Mouse (Mus musculus) G1E (cell line): ENCODE data around the gene Dnajc16. TPM values are rescaled to one million over a fixed set of nuclear protein-coding genes. Genes with fewer than 3 reads are reported as not detected.
A peak's percentile ranks its signal among the peaks of the same experiment; 100 is the strongest.

Source experiments
- ATAC-seq: 2 replicates; pipeline ENCODE4 v1.8.0; 2016; ENCODE audit warnings: mild to moderate bottlenecking; ENCODE audit not compliant: insufficient number of reproducible peaks, poor library complexity, low FRiP score, severe bottlenecking; ENCODE audit errors: extremely low read depth
- DNase-seq: peaks from one replicate; pipeline ENCODE4 v3.0.0; 2012; ENCODE audit warnings: low spot score
- H3K27me3 ChIP-seq: 2 replicates; pipeline ENCODE4 v1.6.1; 2012; ENCODE audit warnings: mild to moderate bottlenecking, low read length, inconsistent platforms; ENCODE audit not compliant: insufficient read depth
- H3K36me3 ChIP-seq: replicated peaks from 2 replicates; pipeline ENCODE3; 2012; ENCODE audit warnings: mild to moderate bottlenecking, inconsistent platforms
- H3K4me1 ChIP-seq: 2 replicates; pipeline ENCODE4 v1.6.1; 2012; ENCODE audit warnings: low read depth, low read length, inconsistent platforms, mixed read lengths; ENCODE audit not compliant: insufficient read depth
- H3K4me3 ChIP-seq: 2 replicates; pipeline ENCODE4 v1.5.1; 2012; ENCODE audit warnings: low read depth, mild to moderate bottlenecking, inconsistent platforms, low read length, moderate library complexity, mixed read lengths
- H3K9me3 ChIP-seq: replicated peaks from 2 replicates; pipeline ENCODE4 v1.6.1; 2012; ENCODE audit warnings: inconsistent platforms
- CTCF ChIP-seq: IDR thresholded peaks from 2 replicates; pipeline ENCODE4 v1.5.1; 2012; ENCODE audit warnings: low read depth, low read length, inconsistent platforms, mixed read lengths
- GATA1 ChIP-seq: IDR thresholded peaks from 2 replicates; pipeline ENCODE4 v1.6.1; 2012; ENCODE audit warnings: borderline replicate concordance, low read length, inconsistent platforms, mixed read lengths
- GATA2 ChIP-seq: IDR thresholded peaks from 2 replicates; pipeline ENCODE4 v1.6.1; 2012; ENCODE audit warnings: low read depth, low read length, inconsistent platforms, borderline replicate concordance
- POLR2AphosphoS5 ChIP-seq: IDR thresholded peaks from 2 replicates; pipeline ENCODE4 v1.6.1; 2012; ENCODE audit warnings: low read depth, low read length, inconsistent platforms; ENCODE audit not compliant: insufficient replicate concordance
- TAL1 ChIP-seq: conservative IDR thresholded peaks from 2 replicates; pipeline ENCODE4 v1.6.1; 2012; ENCODE audit warnings: low read depth, low read length, inconsistent platforms, mixed read lengths
- polyA plus RNA-seq: library from polyadenylated mRNA; stranded (reverse); fragments of >175 nt; gene quantifications from 2 replicates; pipeline ENCODE4 v1.2.3, GENCODE M21; 2012
- total RNA-seq, 2 experiments: library from RNA; stranded (forward) in 1 of 2; stranded (reverse) in 1 of 2; fragments of 200-1000 nt in 1 of 2; fragments of >200 nt in 1 of 2; fragmentation: Nextera tagmentation in 1 of 2; gene quantifications; 2 replicates each; pipeline ENCODE4 v1.2.3; 2014 to 2017

Gene Dnajc16
- total and polyA plus RNA-seq, 3 experiments: 2.9 to 10.6 (median 9.9) TPM

DNA sequence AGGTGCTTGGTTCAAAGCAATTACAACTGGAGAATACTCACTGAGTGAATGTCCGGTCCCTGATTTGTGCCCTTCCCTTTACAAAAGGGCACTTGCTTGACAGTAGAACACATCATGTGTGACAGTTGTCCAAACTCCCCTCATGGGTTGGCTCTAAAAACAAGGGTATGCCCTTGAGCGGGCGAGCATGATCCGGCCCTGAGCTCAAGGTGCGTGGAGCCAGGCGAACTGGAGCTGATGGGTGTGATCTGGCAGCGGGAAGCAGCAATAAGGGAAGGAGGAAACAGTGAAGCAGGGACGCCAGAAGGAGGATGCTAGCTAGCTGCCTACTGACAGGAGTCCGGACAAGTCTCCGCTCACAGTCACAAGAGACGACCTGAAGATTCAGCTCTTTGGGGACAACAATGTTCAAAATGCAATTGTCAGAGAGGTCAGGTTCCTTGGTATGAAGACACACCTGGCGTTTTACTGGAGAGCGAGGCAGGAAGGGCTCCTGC lies 28.6 kb downstream of the Dnajc16 start:
- TF ChIP-seq POLR2AphosphoS5 (no peak), GATA2 (no peak), CTCF (no peak), TAL1 (no peak), GATA1 (no peak)
- peaks cover 56% of the 10 kb centered on the region for H3K4me1 ChIP-seq
- no peak for ATAC-seq
- no peak overlapping the region for H3K4me3 ChIP-seq
- no peaks in the 10 kb centered on the region for H3K9me3 ChIP-seq
- no peaks in the 10 kb centered on the region for H3K27me3 ChIP-seq
- DNase-seq: no peak
- peaks cover 86% of the 10 kb centered on the region for H3K36me3 ChIP-seq

DNA sequence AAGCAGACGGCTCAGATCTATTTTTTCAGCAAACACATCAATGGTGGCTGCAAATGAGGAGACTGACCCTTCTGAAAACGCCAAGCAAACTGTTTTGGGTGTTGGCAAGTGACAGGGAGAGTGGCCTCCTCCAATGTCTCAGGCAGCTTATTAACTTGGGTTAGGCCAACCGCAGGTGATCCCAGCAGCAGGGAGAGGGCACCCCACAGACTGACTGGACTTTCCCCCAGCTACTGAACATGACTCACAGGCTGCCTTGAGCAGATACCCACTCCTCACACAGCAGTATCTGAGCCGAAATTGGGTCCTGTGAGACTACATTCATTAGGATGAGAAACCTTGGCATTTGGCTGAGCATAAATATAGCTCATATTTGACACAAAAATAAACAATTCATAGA lies 29.8 kb downstream of the Dnajc16 start:
- peaks cover 47% of the 10 kb centered on the region for H3K4me1 ChIP-seq
- ATAC-seq (no peak), DNase-seq (no peak)
- no peak overlapping the region for H3K4me3 ChIP-seq
- H3K36me3 ChIP-seq: peaks cover 75% of the 10 kb centered on the region
- no peaks in the 10 kb centered on the region for H3K27me3 ChIP-seq
- H3K9me3 ChIP-seq: no peaks in the 10 kb centered on the region
- no peak for TF ChIP-seq GATA2

DNA sequence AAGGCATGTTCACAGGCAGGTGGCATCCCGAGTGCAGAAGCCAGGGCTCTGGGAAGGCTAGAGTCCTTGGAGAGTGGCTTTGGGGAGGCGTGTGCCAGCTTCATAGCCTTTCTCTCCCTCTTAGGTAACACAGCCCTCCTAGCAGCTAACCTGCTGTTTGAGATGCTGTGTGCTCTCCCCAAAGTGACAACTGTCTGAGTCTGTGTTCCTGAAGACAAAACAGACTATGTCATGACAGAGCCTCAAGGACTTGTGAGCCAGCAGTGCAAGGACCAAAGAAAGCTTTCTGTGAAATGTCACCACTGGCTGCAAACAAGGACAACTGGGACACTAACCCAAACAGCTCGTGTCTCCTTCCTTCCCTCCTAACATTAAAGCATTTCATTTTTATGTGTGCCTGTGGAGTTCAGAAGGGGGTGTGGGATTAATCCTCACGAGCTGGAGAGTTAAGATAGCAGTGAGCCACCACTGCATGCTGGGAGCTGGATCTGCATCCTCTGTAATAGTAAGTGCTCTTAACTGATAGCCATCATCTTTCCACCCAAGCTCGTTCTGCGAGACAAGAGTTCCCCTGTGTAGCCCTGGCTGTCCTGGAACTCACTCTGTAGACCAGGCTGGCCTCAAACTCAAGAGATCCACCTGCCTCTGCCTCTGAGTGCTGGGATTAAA lies 31.7 kb downstream of the Dnajc16 start:
- Histone ChIP-seq H3K27me3 (no peaks in the 10 kb centered on the region), H3K4me3 (no peak overlapping the region), H3K36me3 (peaks cover 58% of the 10 kb centered on the region), H3K9me3 (no peaks in the 10 kb centered on the region), H3K4me1 (peaks cover 56% of the 10 kb centered on the region)
- ATAC-seq (peak; percentile 66), DNase-seq (no peak)
- TF ChIP-seq GATA1: no peak

DNA sequence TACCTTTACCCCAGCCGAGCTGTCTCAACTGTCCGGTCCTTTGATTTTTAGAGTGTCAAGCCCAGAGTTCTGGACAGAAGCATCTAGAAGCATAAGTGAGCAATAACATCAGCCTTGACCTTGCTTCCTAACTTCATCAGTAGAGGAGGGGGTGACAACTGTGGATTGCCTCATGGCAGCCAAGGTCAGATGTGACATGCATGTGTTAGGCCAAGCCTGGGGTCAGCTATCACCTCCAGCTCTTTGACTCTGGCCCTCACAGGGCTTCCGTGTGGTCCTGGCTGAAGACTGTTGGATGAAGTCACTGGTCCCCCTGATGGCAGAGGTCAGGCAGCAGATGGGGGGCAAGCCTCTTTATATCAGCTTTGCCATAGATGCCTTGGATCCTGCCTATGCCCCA lies 33.6 kb downstream of the Dnajc16 start:
- no peak for ATAC-seq

DNA sequence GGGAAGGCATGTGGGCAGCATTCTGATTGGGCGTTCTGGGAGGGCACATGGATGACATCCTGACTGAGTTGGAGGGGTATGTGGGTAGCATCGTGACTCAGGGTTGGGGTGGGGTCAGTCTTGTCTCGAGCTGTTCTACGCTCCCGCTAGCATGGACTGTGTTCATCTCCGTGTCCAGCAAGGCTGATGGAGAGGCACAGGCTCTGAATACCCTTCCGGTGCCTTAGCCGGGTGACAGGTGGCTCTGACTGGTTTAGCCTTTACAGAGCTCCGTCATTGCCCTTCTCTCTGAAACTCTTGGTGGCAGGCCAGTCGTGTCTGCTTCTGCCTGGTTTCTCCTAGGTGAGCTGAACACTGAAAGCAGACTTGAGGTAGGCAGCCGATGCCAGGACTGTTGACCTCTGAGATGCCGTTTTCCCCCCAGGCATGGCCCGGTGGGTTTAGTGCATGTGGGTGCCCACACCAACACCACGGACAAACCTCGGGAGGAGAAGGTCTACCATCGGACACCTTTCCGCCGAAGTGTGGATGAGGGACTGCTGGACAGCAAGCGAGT lies 35.3 kb downstream of the Dnajc16 start:
- no peak for DNase-seq
- peaks cover 73% of the 10 kb centered on the region for H3K4me1 ChIP-seq
- H3K27me3 ChIP-seq: no peaks in the 10 kb centered on the region
- no peak for TF ChIP-seq CTCF
- no peak for TF ChIP-seq GATA2
- TF ChIP-seq POLR2AphosphoS5: no peak
- TF ChIP-seq GATA1: no peak
- TF ChIP-seq TAL1: no peak
- no peaks in the 10 kb centered on the region for H3K9me3 ChIP-seq
- no peak overlapping the region for H3K4me3 ChIP-seq
- peaks cover 23% of the 10 kb centered on the region for H3K36me3 ChIP-seq
- no peak for ATAC-seq

More for the DNA sequence above, 33.6 kb downstream of the Dnajc16 start:
- H3K4me3 ChIP-seq: no peak overlapping the region
- DNase-seq: no peak
- H3K4me1 ChIP-seq: peaks cover 63% of the 10 kb centered on the region
- TF ChIP-seq GATA2 (no peak), CTCF (no peak), POLR2AphosphoS5 (no peak), TAL1 (no peak), GATA1 (no peak)
- peaks cover 39% of the 10 kb centered on the region for H3K36me3 ChIP-seq
- H3K27me3 ChIP-seq: no peaks in the 10 kb centered on the region
- H3K9me3 ChIP-seq: no peaks in the 10 kb centered on the region

DNA sequence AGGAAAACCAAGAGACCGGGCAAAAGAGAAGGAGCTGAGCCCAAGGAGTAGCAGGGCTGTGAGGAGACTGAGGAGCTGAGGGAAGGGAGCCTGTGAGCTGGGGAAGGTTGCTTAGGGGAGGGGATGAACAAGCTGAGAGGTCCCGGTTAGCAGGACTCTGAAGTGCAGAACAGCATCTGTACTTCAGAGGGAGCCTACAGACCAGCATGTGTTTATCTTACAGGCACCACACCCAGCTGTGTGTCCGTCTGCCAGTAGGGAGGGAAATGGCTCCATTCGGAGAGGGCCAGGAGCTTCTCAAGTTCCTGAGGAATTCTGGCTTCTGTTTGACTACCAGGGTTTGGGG lies 38.7 kb downstream of the Dnajc16 start:
- peaks cover 50% of the 10 kb centered on the region for H3K4me1 ChIP-seq
- TF ChIP-seq TAL1 (peak; percentile 78), GATA1 (no peak)
- no peaks in the 10 kb centered on the region for H3K9me3 ChIP-seq
- ATAC-seq (peak; percentile 79), DNase-seq (peak; percentile 87)
- peak overlapping the region; percentile 57; the same call in 1 of the 2 replicates for H3K4me3 ChIP-seq
- no peaks in the 10 kb centered on the region for H3K36me3 ChIP-seq
- no peaks in the 10 kb centered on the region for H3K27me3 ChIP-seq
